Mouse (Mus musculus): ENCODE measurements at regions not wholly inside any gene's neighbourhood (a gene's known extent, or its start where the extent isn't known, plus 50 kb on each side); places are given as distances from the start of the nearest gene placed in this dataset.

- Histone ChIP-seq H3K4me3 (no peak overlapping the region), H3K27ac (no peak overlapping the region), H3K36me3 (no peaks in the 10 kb centered on the region), H3K9me3 (no peaks in the 10 kb centered on the region), H3K9ac (no peak overlapping the region), H3K4me1 (replicated peaks) (peaks cover 18% of the 10 kb centered on the region), H3K27me3 (no peaks in the 10 kb centered on the region), H3K4me2 (no peak overlapping the region)
- ATAC-seq (ENCODE audit: low FRiP score) = no peak
- 90% methylated on average over 2 of the region's 2 CpGs for WGBS
Observed at GRCm38 (mm10) chr8:89150952-89151351, 107.0 kb upstream of the Sall1 start.

GRCm38 (mm10) chr8:89141529-89142235 is 97.7 kb upstream of the Sall1 start:
- no peak for ATAC-seq (ENCODE audit: low FRiP score)
- Histone ChIP-seq H3K36me3 (no peaks in the 10 kb centered on the region), H3K9me3 (no peaks in the 10 kb centered on the region), H3K4me2 (no peak overlapping the region), H3K9ac (no peak overlapping the region), H3K4me1 (replicated peaks) (peaks cover 21% of the 10 kb centered on the region), H3K4me3 (no peak overlapping the region), H3K27ac (no peak overlapping the region), H3K27me3 (0 out of 2 replicates have a peak, but pooled peaks cover 7% of the 10 kb centered on the region)
- WGBS = 58% methylated on average over 8 of the region's 8 CpGs

- Histone ChIP-seq H3K9me3 (no peaks in the 10 kb centered on the region), H3K36me3 (no peaks in the 10 kb centered on the region), H3K9ac (no peak overlapping the region), H3K4me2 (no peak overlapping the region), H3K4me1 (replicated peaks) (peaks cover 21% of the 10 kb centered on the region), H3K27ac (no peak overlapping the region), H3K4me3 (no peak overlapping the region), H3K27me3 (0 out of 2 replicates have a peak, but pooled peaks cover 7% of the 10 kb centered on the region)
- no peak for ATAC-seq (ENCODE audit: low FRiP score)
- 80% methylated on average over 3 of the region's 3 CpGs for WGBS
Observed at GRCm38 (mm10) chr8:89139876-89140275, 95.9 kb upstream of the Sall1 start.

GRCm38 (mm10) chr8:89138416-89139125 is 94.6 kb upstream of the Sall1 start:
- Histone ChIP-seq H3K4me3 (no peak overlapping the region), H3K36me3 (no peaks in the 10 kb centered on the region), H3K9me3 (no peaks in the 10 kb centered on the region), H3K9ac (no peak overlapping the region), H3K27me3 (0 out of 2 replicates have a peak, but pooled peaks cover 4% of the 10 kb centered on the region), H3K4me2 (no peak overlapping the region), H3K4me1 (replicated peaks) (peaks cover 26% of the 10 kb centered on the region), H3K27ac (no peak overlapping the region)
- 56% methylated on average over 8 of the region's 8 CpGs for WGBS
- no peak for ATAC-seq (ENCODE audit: low FRiP score)

GRCm38 (mm10) chr8:89134581-89135484 is 90.9 kb upstream of the Sall1 start:
- Histone ChIP-seq H3K27me3 (peaks cover 8% of the 10 kb centered on the region; the same call in 1 of the 2 replicates), H3K9me3 (no peaks in the 10 kb centered on the region), H3K36me3 (no peaks in the 10 kb centered on the region), H3K27ac (no peak overlapping the region), H3K4me2 (no peak overlapping the region), H3K9ac (no peak overlapping the region), H3K4me3 (no peak overlapping the region), H3K4me1 (replicated peaks) (peaks cover 20% of the 10 kb centered on the region)
- ATAC-seq (ENCODE audit: low FRiP score) = no peak
- 70% methylated on average over 19 of the region's 19 CpGs for WGBS

GRCm38 (mm10) chr8:89134058-89134457 is 90.1 kb upstream of the Sall1 start:
- Histone ChIP-seq H3K36me3 (no peaks in the 10 kb centered on the region), H3K9ac (no peak overlapping the region), H3K4me1 (replicated peaks) (peaks cover 20% of the 10 kb centered on the region), H3K4me3 (no peak overlapping the region), H3K27me3 (peaks cover 8% of the 10 kb centered on the region; the same call in 1 of the 2 replicates), H3K9me3 (no peaks in the 10 kb centered on the region), H3K27ac (no peak overlapping the region), H3K4me2 (no peak overlapping the region)
- ATAC-seq (ENCODE audit: low FRiP score) = no peak
- 48% methylated on average over 5 of the region's 5 CpGs for WGBS

- 82% methylated on average over 6 of the region's 6 CpGs for WGBS
- H3K36me3 ChIP-seq = no peaks in the 10 kb centered on the region
- no peaks in the 10 kb centered on the region for H3K4me1 ChIP-seq (replicated peaks)
- H3K4me2 ChIP-seq = no peak overlapping the region
- no peaks in the 10 kb centered on the region for H3K27me3 ChIP-seq
- H3K27ac ChIP-seq = no peak overlapping the region
- no peak overlapping the region for H3K9ac ChIP-seq
- H3K9me3 ChIP-seq = no peaks in the 10 kb centered on the region
- no peak for ATAC-seq (ENCODE audit: low FRiP score)
- H3K4me3 ChIP-seq = no peak overlapping the region
Observed at GRCm38 (mm10) chr8:89121051-89121450, 77.1 kb upstream of the Sall1 start.

- no peaks in the 10 kb centered on the region for H3K9me3 ChIP-seq
- 0 out of 2 replicates have a peak, but pooled peaks cover 3% of the 10 kb centered on the region for H3K27me3 ChIP-seq
- H3K27ac ChIP-seq = no peak overlapping the region
- H3K4me2 ChIP-seq = no peak overlapping the region
- H3K9ac ChIP-seq = no peak overlapping the region
- no peaks in the 10 kb centered on the region for H3K36me3 ChIP-seq
- no peak for ATAC-seq (ENCODE audit: low FRiP score)
- H3K4me3 ChIP-seq = no peak overlapping the region
- 62% methylated on average over 15 of the region's 15 CpGs for WGBS
- H3K4me1 ChIP-seq (replicated peaks) = peaks cover 11% of the 10 kb centered on the region; the same call in 1 of the 2 replicates
Observed at GRCm38 (mm10) chr8:89107895-89108660, 64.1 kb upstream of the Sall1 start.

- Histone ChIP-seq H3K4me3 (no peak overlapping the region), H3K36me3 (no peaks in the 10 kb centered on the region), H3K4me2 (no peak overlapping the region), H3K9me3 (no peaks in the 10 kb centered on the region), H3K9ac (no peak overlapping the region), H3K27ac (no peak overlapping the region), H3K4me1 (replicated peaks) (0 out of 2 replicates have a peak, but pooled peaks cover 6% of the 10 kb centered on the region), H3K27me3 (no peaks in the 10 kb centered on the region)
- ATAC-seq (ENCODE audit: low FRiP score) = no peak
- 80% methylated on average over 4 of the region's 4 CpGs for WGBS
Observed at GRCm38 (mm10) chr8:89106346-89106745, 62.4 kb upstream of the Sall1 start.

- no peak for ATAC-seq (ENCODE audit: low FRiP score)
- Histone ChIP-seq H3K4me1 (replicated peaks) (no peaks in the 10 kb centered on the region), H3K27me3 (no peaks in the 10 kb centered on the region), H3K9ac (no peak overlapping the region), H3K27ac (no peak overlapping the region), H3K4me2 (no peak overlapping the region), H3K36me3 (no peaks in the 10 kb centered on the region), H3K4me3 (no peak overlapping the region), H3K9me3 (no peaks in the 10 kb centered on the region)
- 89% methylated on average over 4 of the region's 4 CpGs for WGBS
Observed at GRCm38 (mm10) chr8:89097396-89097795, 53.4 kb upstream of the Sall1 start.
